In genomic region chr9:107770374-107771290, GRCm38 (mm10) we compare ENCODE assay signal across 8 mouse cellular contexts. TPM values are rescaled to one million over a fixed set of nuclear protein-coding genes. Genes with fewer than 3 reads are reported as not detected.
DNase-seq lines count a peak whose midpoint lies in the region; ATAC-seq and TF ChIP-seq lines count a peak whose summit lies in the region.

Rbm5 (minus strand) TSS chr9:107770996.

- ATAC-seq in cerebellum, adult (ENCODE audit: insufficient number of reproducible peaks, low FRiP score, low TSS enrichment) = peak; percentile 97
- peak; percentile 100 for ATAC-seq in forebrain, embryonic 13.5 days
- peak; percentile 100 for ATAC-seq in liver, postnatal 0 days
- ATAC-seq in neural tube, embryonic 14.5 days (ENCODE audit: low read depth) = peak; percentile 100

- H3K36me3 ChIP-seq in ES-Bruce4 (ENCODE audit: control insufficient read depth, insufficient read depth, low read length, poor library complexity, severe bottlenecking) = peaks cover 32% of the 10 kb centered on the region
- H3K36me3 ChIP-seq in forebrain, embryonic 13.5 days (ENCODE audit: poor library complexity, severe bottlenecking) = peaks cover 63% of the 10 kb centered on the region
- H3K36me3 ChIP-seq in liver, postnatal 0 days (replicated peaks; ENCODE audit: insufficient read depth, low read length) = peaks cover 54% of the 10 kb centered on the region
- H3K36me3 ChIP-seq in neural tube, embryonic 14.5 days (ENCODE audit: control insufficient read depth, insufficient read depth, low read length) = peaks cover 42% of the 10 kb centered on the region

- TF ChIP-seq POLR2A in ES-Bruce4 (IDR thresholded peaks at IDR 0.05; ENCODE audit: insufficient read depth, low read length) = peak; percentile 91

- no peak within 1 kb of the TSS for H3K27ac ChIP-seq in ES-Bruce4 (ENCODE audit: insufficient read depth, low read length)
- peak within 1 kb of the TSS; percentile 89 for H3K27ac ChIP-seq in forebrain, embryonic 13.5 days
- peak within 1 kb of the TSS; percentile 97 for H3K27ac ChIP-seq in liver, postnatal 0 days (ENCODE audit: low read depth)
- H3K27ac ChIP-seq in neural tube, embryonic 14.5 days (ENCODE audit: low read depth, low read length) = peak within 1 kb of the TSS; percentile 95

- H3K27me3 ChIP-seq in ES-Bruce4 (ENCODE audit: control insufficient read depth, insufficient read depth, low read length, poor library complexity, severe bottlenecking) = no peaks in the 10 kb centered on the region
- H3K27me3 ChIP-seq in forebrain, embryonic 13.5 days = no peaks in the 10 kb centered on the region
- H3K27me3 ChIP-seq in liver, postnatal 0 days (ENCODE audit: insufficient read depth, low read length) = no peaks in the 10 kb centered on the region
- no peaks in the 10 kb centered on the region for H3K27me3 ChIP-seq in neural tube, embryonic 14.5 days (ENCODE audit: control insufficient read depth, insufficient read depth, low read length)

- intact Hi-C loops in heart, postnatal 10 days (cut with DNase I) = no loop called here

- no peaks in the 10 kb centered on the region for H3K9me3 ChIP-seq in ES-Bruce4 (replicated peaks; ENCODE audit: control insufficient read depth, insufficient read depth, low read length, poor library complexity, severe bottlenecking)
- H3K9me3 ChIP-seq in forebrain, embryonic 13.5 days (replicated peaks) = no peaks in the 10 kb centered on the region
- H3K9me3 ChIP-seq in liver, postnatal 0 days (ENCODE audit: low read length) = no peaks in the 10 kb centered on the region
- no peaks in the 10 kb centered on the region for H3K9me3 ChIP-seq in neural tube, embryonic 14.5 days (ENCODE audit: control insufficient read depth, low read length)

- 0 out of 2 replicates have a peak, but pooled peaks have one; percentile 24 for TF ChIP-seq EP300 in ES-Bruce4 (IDR thresholded peaks at IDR 0.05; ENCODE audit: insufficient read depth, low read depth, low read length)
- no peak; the same call in 1 of the 2 replicates for TF ChIP-seq EP300 in liver, postnatal 0 days (IDR thresholded peaks at IDR 0.05; ENCODE audit: low read depth)

- peak; percentile 94 to 95 for DNase-seq in heart, postnatal 10 days
- DNase-seq in large intestine, adult 2 months (ENCODE audit: low read depth, low spot score) = peak; percentile 78
- peak; percentile 95 for DNase-seq in liver, postnatal 0 days
- DNase-seq in testis, postnatal 10 days (ENCODE audit: low spot score) = peak; percentile 92

- no peak for TF ChIP-seq CTCF in ES-Bruce4 (IDR thresholded peaks at IDR 0.05; ENCODE audit: low read depth, low read length)
- no peak for TF ChIP-seq CTCF in liver, postnatal 0 days (IDR thresholded peaks at IDR 0.05; ENCODE audit: low read depth)

- under 1% methylated on average over 59 of the region's 60 CpGs for WGBS in forebrain, embryonic 13.5 days
- under 1% methylated on average over 60 of the region's 60 CpGs for WGBS in large intestine, adult 2 months
- WGBS in liver, postnatal 0 days (ENCODE audit: insufficient replicate concordance) = under 1% methylated on average over 60 of the region's 60 CpGs
- under 1% methylated on average over 60 of the region's 60 CpGs for WGBS in neural tube, embryonic 14.5 days

- no peaks in the 10 kb centered on the region for H3K4me1 ChIP-seq in ES-Bruce4 (ENCODE audit: control insufficient read depth, insufficient read depth, low read length)
- H3K4me1 ChIP-seq in forebrain, embryonic 13.5 days = peaks cover 21% of the 10 kb centered on the region
- peaks cover 10% of the 10 kb centered on the region for H3K4me1 ChIP-seq in liver, postnatal 0 days (ENCODE audit: insufficient read depth)
- peaks cover 10% of the 10 kb centered on the region for H3K4me1 ChIP-seq in neural tube, embryonic 14.5 days (ENCODE audit: control insufficient read depth, insufficient read depth, low read length)

- peak within 1 kb of the TSS; percentile 95 for H3K4me3 ChIP-seq in ES-Bruce4 (ENCODE audit: low read depth, low read length)
- H3K4me3 ChIP-seq in forebrain, embryonic 13.5 days = peak within 1 kb of the TSS; percentile 93
- peak within 1 kb of the TSS; percentile 96 for H3K4me3 ChIP-seq in liver, postnatal 0 days (ENCODE audit: low read depth, low read length)
- H3K4me3 ChIP-seq in neural tube, embryonic 14.5 days (ENCODE audit: low read depth, low read length) = peak within 1 kb of the TSS; percentile 100

- peak within 1 kb of the TSS; percentile 75 for H3K4me2 ChIP-seq in forebrain, embryonic 13.5 days
- peak within 1 kb of the TSS; percentile 67 for H3K4me2 ChIP-seq in liver, postnatal 0 days (ENCODE audit: low read depth, low read length)
- H3K4me2 ChIP-seq in neural tube, embryonic 14.5 days (ENCODE audit: low read depth, low read length) = peak within 1 kb of the TSS; percentile 86

- H3K9ac ChIP-seq in ES-Bruce4 (ENCODE audit: low read depth, poor library complexity, severe bottlenecking) = peak within 1 kb of the TSS; percentile 96
- H3K9ac ChIP-seq in forebrain, embryonic 13.5 days = peak within 1 kb of the TSS; percentile 99
- H3K9ac ChIP-seq in liver, postnatal 0 days (replicated peaks) = peak within 1 kb of the TSS; percentile 100
- H3K9ac ChIP-seq in neural tube, embryonic 14.5 days (replicated peaks; ENCODE audit: low read depth, low read length) = peak within 1 kb of the TSS; percentile 99

RNA-seq across cellular contexts. Expression of gene Rbm5, which starts in this region (rescaled TPM):
- 143 and 146 TPM in 2 replicates for polyA plus RNA-seq in ES-Bruce4 (2011; ENCODE audit: insufficient read depth, insufficient read length, low read depth, missing spikeins)
- 256 and 261 TPM in 2 replicates for polyA plus RNA-seq in forebrain, embryonic 13.5 days (2015; fragmentation: Nextera tagmentation; extraction: Ambion mirVana)
- 10 to 100 TPM; 57.8 to 66.6 TPM for total RNA-seq in heart, postnatal 10 days (2021)
- polyA plus RNA-seq in large intestine, adult 2 months (2012; rRNA removed) = 37.9 and 62.1 TPM in 2 replicates
- polyA plus RNA-seq in liver, postnatal 0 days (2015; fragmentation: Nextera tagmentation; extraction: Ambion mirVana) = 37.8 and 41.7 TPM in 2 replicates
- polyA plus RNA-seq in neural tube, embryonic 14.5 days (2014; fragmentation: Nextera tagmentation; extraction: Ambion mirVana) = 237 and 239 TPM in 2 replicates
